Mouse (Mus musculus) liver, embryonic 16.5 days (tissue): Measurements from ENCODE around the gene Usp15. TPM values are rescaled to one million over a fixed set of nuclear protein-coding genes. Genes with fewer than 3 reads are reported as not detected.

Experiments used
- ATAC-seq: fragments of 200-750 bp; cut with Nextera tagmentation; 2 replicates; pipeline ENCODE4 v1.8.0; 2017; ENCODE audit warnings: low read depth, mild to moderate bottlenecking, moderate number of reproducible peaks, moderate library complexity
- H3K27ac ChIP-seq: fragments of 300-500 bp; sonication (generic); 2 replicates; pipeline ENCODE4 v1.5.1; 2014; ENCODE audit warnings: mild to moderate bottlenecking, low read length
- H3K27me3 ChIP-seq: fragments of 300-500 bp; sonication (generic); 2 replicates; pipeline ENCODE4 v1.6.1; 2014; ENCODE audit warnings: low read depth, low read length, mixed read lengths; ENCODE audit not compliant: control insufficient read depth, insufficient read depth
- H3K36me3 ChIP-seq: fragments of 300-500 bp; sonication (generic); 2 replicates; pipeline ENCODE4 v1.6.1; 2014; ENCODE audit warnings: mild to moderate bottlenecking; ENCODE audit not compliant: control insufficient read depth, insufficient read depth
- H3K4me1 ChIP-seq: fragments of 300-500 bp; sonication (generic); 2 replicates; pipeline ENCODE4 v1.6.1; 2014; ENCODE audit warnings: low read depth, low read length, mixed read lengths; ENCODE audit not compliant: control insufficient read depth
- H3K4me2 ChIP-seq: fragments of 300-500 bp; sonication (generic); 2 replicates; pipeline ENCODE4 v1.6.1; 2014; ENCODE audit warnings: low read depth, low read length, mixed read lengths
- H3K4me3 ChIP-seq: fragments of 300-500 bp; sonication (generic); 2 replicates; pipeline ENCODE4 v1.5.1; 2014; ENCODE audit warnings: low read depth, mild to moderate bottlenecking, low read length
- H3K9ac ChIP-seq: fragments of 300-500 bp; sonication (generic); 2 replicates; pipeline ENCODE4 v1.6.1; 2014; ENCODE audit warnings: low read depth, low read length
- H3K9me3 ChIP-seq: fragments of 300-500 bp; sonication (generic); replicated peaks from 2 replicates; pipeline ENCODE4 v1.6.1; 2016; ENCODE audit warnings: low read length; ENCODE audit not compliant: control insufficient read depth
- WGBS: fragments of 180-500 bp; shearing (Covaris S2); extraction: QIAGEN DNeasy Blood & Tissue Kit; methylation state at CpG from one replicate; pipeline ENCODE4 v1.1.7; 2014; ENCODE audit not compliant: insufficient replicate concordance; 5-methylcytosine and 5-hydroxymethylcytosine counted together
- polyA plus RNA-seq: library from polyadenylated mRNA; unstranded; fragments of >200 nt; fragmentation: Nextera tagmentation; extraction: Ambion mirVana; gene quantifications from 2 replicates; pipeline ENCODE4 v1.2.1, GENCODE M21; 2015

Usp15 gene
- polyA plus RNA-seq, 1 experiment from 2014 or later = 89.9 TPM

- no peaks in the 10 kb centered on the region for H3K27me3 ChIP-seq
- peaks cover 33% of the 10 kb centered on the region for H3K4me1 ChIP-seq
- no peaks in the 10 kb centered on the region for H3K9me3 ChIP-seq
- H3K4me3 ChIP-seq = no peak overlapping the region
- no peak for ATAC-seq
- 66% methylated on average over 6 of the region's 6 CpGs for WGBS
- no peak overlapping the region for H3K27ac ChIP-seq
- H3K4me2 ChIP-seq = no peak overlapping the region
- no peak overlapping the region for H3K9ac ChIP-seq
- peaks cover 2% of the 10 kb centered on the region; the same call in 1 of the 2 replicates for H3K36me3 ChIP-seq
These were observed 10.9 kb downstream of the Usp15 start for GRCm38 (mm10) chr10:123185907-123186306.

- no peaks in the 10 kb centered on the region for H3K9me3 ChIP-seq
- no peaks in the 10 kb centered on the region for H3K27me3 ChIP-seq
- H3K4me1 ChIP-seq = peaks cover 25% of the 10 kb centered on the region
- peak; percentile 22; the same call in 1 of the 2 replicates for ATAC-seq
- peaks cover 12% of the 10 kb centered on the region for H3K36me3 ChIP-seq
- 18% methylated on average over 2 of the region's 2 CpGs for WGBS
- H3K9ac ChIP-seq = peak overlapping the region; percentile 1; the same call in 1 of the 2 replicates
- no peak overlapping the region for H3K4me2 ChIP-seq
- no peak overlapping the region for H3K27ac ChIP-seq
- no peak overlapping the region for H3K4me3 ChIP-seq
These were observed 13.1 kb downstream of the Usp15 start for GRCm38 (mm10) chr10:123183743-123184142.

- peaks cover 25% of the 10 kb centered on the region for H3K4me1 ChIP-seq
- H3K9ac ChIP-seq = no peak overlapping the region
- H3K4me3 ChIP-seq = no peak overlapping the region
- peaks cover 16% of the 10 kb centered on the region for H3K36me3 ChIP-seq
- H3K27ac ChIP-seq = no peak overlapping the region
- 27% methylated on average over 7 of the region's 7 CpGs for WGBS
- ATAC-seq = peak; percentile 33; the same call in 1 of the 2 replicates
- H3K27me3 ChIP-seq = no peaks in the 10 kb centered on the region
- H3K4me2 ChIP-seq = no peak overlapping the region
- no peaks in the 10 kb centered on the region for H3K9me3 ChIP-seq
These were observed 13.6 kb downstream of the Usp15 start for GRCm38 (mm10) chr10:123183243-123183642.

GRCm38 (mm10) chr10:123182391-123182790 lies 14.4 kb downstream of the Usp15 start:
- no peaks in the 10 kb centered on the region for H3K27me3 ChIP-seq
- no peak overlapping the region for H3K9ac ChIP-seq
- no peak overlapping the region for H3K4me3 ChIP-seq
- H3K4me1 ChIP-seq = peaks cover 18% of the 10 kb centered on the region
- H3K9me3 ChIP-seq = no peaks in the 10 kb centered on the region
- H3K4me2 ChIP-seq = no peak overlapping the region
- WGBS = 65% methylated on average over 3 of the region's 3 CpGs
- no peak for ATAC-seq
- peaks cover 20% of the 10 kb centered on the region for H3K36me3 ChIP-seq
- H3K27ac ChIP-seq = no peak overlapping the region

GRCm38 (mm10) chr10:123175771-123176170 lies 21.0 kb downstream of the Usp15 start:
- Histone ChIP-seq H3K27me3 (no peaks in the 10 kb centered on the region), H3K36me3 (peaks cover 47% of the 10 kb centered on the region), H3K4me2 (no peak overlapping the region), H3K9ac (no peak overlapping the region), H3K27ac (no peak overlapping the region), H3K4me3 (no peak overlapping the region), H3K4me1 (no peaks in the 10 kb centered on the region), H3K9me3 (no peaks in the 10 kb centered on the region)
- ATAC-seq = no peak
- 73% methylated on average over 4 of the region's 4 CpGs for WGBS

- 77% methylated on average over 6 of the region's 6 CpGs for WGBS
- H3K36me3 ChIP-seq = peaks cover 54% of the 10 kb centered on the region
- no peaks in the 10 kb centered on the region for H3K27me3 ChIP-seq
These were observed 25.9 kb downstream of the Usp15 start for GRCm38 (mm10) chr10:123170898-123171297.

GRCm38 (mm10) chr10:123165542-123165941 lies 31.3 kb downstream of the Usp15 start:
- H3K36me3 ChIP-seq = peaks cover 43% of the 10 kb centered on the region
- WGBS = 92% methylated on average over 3 of the region's 3 CpGs

More at GRCm38 (mm10) chr10:123170898-123171297, 25.9 kb downstream of the Usp15 start:
- ATAC-seq = no peak
- H3K27ac ChIP-seq = no peak overlapping the region
- no peaks in the 10 kb centered on the region for H3K4me1 ChIP-seq
- no peak overlapping the region for H3K4me2 ChIP-seq
- no peak overlapping the region for H3K4me3 ChIP-seq
- no peak overlapping the region for H3K9ac ChIP-seq
- H3K9me3 ChIP-seq = no peaks in the 10 kb centered on the region

GRCm38 (mm10) chr10:123160508-123160907 lies 36.3 kb downstream of the Usp15 start:
- WGBS = 71% methylated on average over 6 of the region's 6 CpGs
- Histone ChIP-seq H3K27me3 (no peaks in the 10 kb centered on the region), H3K4me2 (no peak overlapping the region), H3K9ac (no peak overlapping the region), H3K4me3 (no peak overlapping the region), H3K36me3 (peaks cover 29% of the 10 kb centered on the region), H3K4me1 (no peaks in the 10 kb centered on the region), H3K27ac (no peak overlapping the region), H3K9me3 (no peaks in the 10 kb centered on the region)
- ATAC-seq = no peak

More at GRCm38 (mm10) chr10:123165542-123165941, 31.3 kb downstream of the Usp15 start:
- H3K27me3 ChIP-seq = no peaks in the 10 kb centered on the region
- H3K4me1 ChIP-seq = no peaks in the 10 kb centered on the region
- no peak overlapping the region for H3K4me3 ChIP-seq
- no peak overlapping the region for H3K9ac ChIP-seq
- H3K9me3 ChIP-seq = no peaks in the 10 kb centered on the region
- no peak overlapping the region for H3K4me2 ChIP-seq
- no peak for ATAC-seq
- no peak overlapping the region for H3K27ac ChIP-seq

GRCm38 (mm10) chr10:123159316-123159715 lies 37.5 kb downstream of the Usp15 start:
- no peaks in the 10 kb centered on the region for H3K27me3 ChIP-seq
- H3K4me1 ChIP-seq = no peaks in the 10 kb centered on the region
- no peaks in the 10 kb centered on the region for H3K9me3 ChIP-seq
- ATAC-seq = no peak
- no peak overlapping the region for H3K9ac ChIP-seq
- no peak overlapping the region for H3K4me2 ChIP-seq
- no peak overlapping the region for H3K4me3 ChIP-seq
- peaks cover 33% of the 10 kb centered on the region for H3K36me3 ChIP-seq
- whole genome bisulfite sequencing = 80% methylated on average over 7 of the region's 7 CpGs
- H3K27ac ChIP-seq = no peak overlapping the region
